Mouse (Mus musculus) stomach, embryonic 16.5 days (tissue): ENCODE measurements at regions not wholly inside any gene's neighbourhood (a gene's known extent, or its start where the extent isn't known, plus 50 kb on each side); places are given as distances from the start of the nearest gene placed in this dataset.

Source experiments
- ATAC-seq: fragments of 200-750 bp; cut with Nextera tagmentation; 2 replicates; pipeline ENCODE4 v1.8.0; 2017; ENCODE audit warnings: moderate number of reproducible peaks, moderate TSS enrichment; ENCODE audit not compliant: insufficient read depth, low FRiP score
- H3K27ac ChIP-seq: fragments of 300-500 bp; sonication (generic); 2 replicates; pipeline ENCODE4 v1.5.1; 2014; ENCODE audit warnings: low read length
- H3K27me3 ChIP-seq: fragments of 300-500 bp; sonication (generic); 2 replicates; pipeline ENCODE4 v1.6.1; 2014; ENCODE audit warnings: low read length, control low read depth, mixed read lengths; ENCODE audit not compliant: control insufficient read depth, insufficient read depth
- H3K36me3 ChIP-seq: fragments of 300-500 bp; sonication (generic); 2 replicates; pipeline ENCODE4 v1.6.1; 2014; ENCODE audit warnings: low read length; ENCODE audit not compliant: control insufficient read depth, insufficient read depth
- H3K4me1 ChIP-seq: fragments of 300-500 bp; sonication (generic); 2 replicates; pipeline ENCODE4 v1.6.1; 2014; ENCODE audit warnings: low read length, control low read depth, mixed read lengths; ENCODE audit not compliant: control insufficient read depth, insufficient read depth
- H3K4me2 ChIP-seq: fragments of 300-500 bp; sonication (generic); 2 replicates; pipeline ENCODE4 v1.6.1; 2014; ENCODE audit warnings: low read depth, low read length, mixed read lengths
- H3K4me3 ChIP-seq: fragments of 300-500 bp; sonication (generic); replicated peaks from 2 replicates; pipeline ENCODE4 v1.5.1; 2014; ENCODE audit warnings: mild to moderate bottlenecking, low read length
- H3K9ac ChIP-seq: fragments of 300-500 bp; sonication (generic); 2 replicates; pipeline ENCODE4 v1.6.1; 2014; ENCODE audit warnings: low read length
- H3K9me3 ChIP-seq: fragments of 300-500 bp; sonication (generic); replicated peaks from 2 replicates; pipeline ENCODE4 v1.6.1; 2016; ENCODE audit warnings: low read length, control low read depth; ENCODE audit not compliant: control insufficient read depth
- WGBS: fragments of 180-500 bp; shearing (Covaris S2); extraction: QIAGEN DNeasy Blood & Tissue Kit; methylation state at CpG from one replicate; pipeline ENCODE4 v1.1.7; 2014; 5-methylcytosine and 5-hydroxymethylcytosine counted together

DNA sequence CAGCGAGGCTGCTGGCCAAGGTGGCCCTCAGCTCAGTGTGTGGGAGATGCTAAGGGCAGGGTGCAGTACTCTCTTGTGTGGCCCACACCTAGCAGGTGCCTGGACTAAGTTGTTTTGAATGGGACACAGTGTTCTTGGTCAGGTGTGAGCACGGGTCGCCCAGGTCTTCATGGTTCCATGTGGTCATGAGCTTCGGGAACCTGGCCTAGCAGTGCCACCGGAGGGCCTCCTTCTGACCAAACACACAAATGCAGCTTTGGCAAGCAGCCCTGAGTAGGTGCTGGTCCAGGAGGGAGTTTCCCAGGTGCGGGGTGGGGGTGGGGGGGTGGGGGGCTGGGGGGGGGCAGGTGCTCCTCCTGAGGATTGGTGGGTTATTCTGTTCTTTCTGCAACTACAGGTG is 127.6 kb downstream of the Gadd45g start:
- H3K36me3 ChIP-seq, result no peaks in the 10 kb centered on the region
- WGBS, result 90% methylated on average over 5 of the region's 6 CpGs
- H3K9me3 ChIP-seq, result peaks cover 10% of the 10 kb centered on the region; the same call in 1 of the 2 replicates

GRCm38 (mm10) chr13:51975330-51975729 is 128.9 kb downstream of the Gadd45g start:
- WGBS, result 55% methylated on average over 10 of the region's 10 CpGs
- no peak overlapping the region for H3K4me3 ChIP-seq
- no peaks in the 10 kb centered on the region for H3K27me3 ChIP-seq
- H3K27ac ChIP-seq, result peak overlapping the region; percentile 61
- peaks cover 39% of the 10 kb centered on the region for H3K4me1 ChIP-seq
- peaks cover 10% of the 10 kb centered on the region; the same call in 1 of the 2 replicates for H3K9me3 ChIP-seq
- no peak for ATAC-seq
- no peak overlapping the region for H3K4me2 ChIP-seq
- H3K9ac ChIP-seq, result peak overlapping the region; percentile 46
- H3K36me3 ChIP-seq, result no peaks in the 10 kb centered on the region

More for the DNA sequence above, 127.6 kb downstream of the Gadd45g start:
- peaks cover 50% of the 10 kb centered on the region for H3K4me1 ChIP-seq
- ATAC-seq, result no peak
- no peaks in the 10 kb centered on the region for H3K27me3 ChIP-seq
- no peak overlapping the region for H3K9ac ChIP-seq
- no peak overlapping the region for H3K4me3 ChIP-seq
- H3K4me2 ChIP-seq, result no peak overlapping the region
- no peak overlapping the region for H3K27ac ChIP-seq

GRCm38 (mm10) chr13:51975801-51976601 is 129.5 kb downstream of the Gadd45g start:
- H3K9ac ChIP-seq, result peak overlapping the region; percentile 46; the same call in 1 of the 2 replicates
- H3K36me3 ChIP-seq, result no peaks in the 10 kb centered on the region
- 40% methylated on average over 7 of the region's 7 CpGs for WGBS
- no peak overlapping the region for H3K4me2 ChIP-seq
- no peak overlapping the region for H3K4me3 ChIP-seq
- ATAC-seq, result peak; percentile 65
- H3K27ac ChIP-seq, result peak overlapping the region; percentile 61
- H3K4me1 ChIP-seq, result peaks cover 39% of the 10 kb centered on the region
- H3K9me3 ChIP-seq, result peaks cover 10% of the 10 kb centered on the region; the same call in 1 of the 2 replicates
- no peaks in the 10 kb centered on the region for H3K27me3 ChIP-seq

DNA sequence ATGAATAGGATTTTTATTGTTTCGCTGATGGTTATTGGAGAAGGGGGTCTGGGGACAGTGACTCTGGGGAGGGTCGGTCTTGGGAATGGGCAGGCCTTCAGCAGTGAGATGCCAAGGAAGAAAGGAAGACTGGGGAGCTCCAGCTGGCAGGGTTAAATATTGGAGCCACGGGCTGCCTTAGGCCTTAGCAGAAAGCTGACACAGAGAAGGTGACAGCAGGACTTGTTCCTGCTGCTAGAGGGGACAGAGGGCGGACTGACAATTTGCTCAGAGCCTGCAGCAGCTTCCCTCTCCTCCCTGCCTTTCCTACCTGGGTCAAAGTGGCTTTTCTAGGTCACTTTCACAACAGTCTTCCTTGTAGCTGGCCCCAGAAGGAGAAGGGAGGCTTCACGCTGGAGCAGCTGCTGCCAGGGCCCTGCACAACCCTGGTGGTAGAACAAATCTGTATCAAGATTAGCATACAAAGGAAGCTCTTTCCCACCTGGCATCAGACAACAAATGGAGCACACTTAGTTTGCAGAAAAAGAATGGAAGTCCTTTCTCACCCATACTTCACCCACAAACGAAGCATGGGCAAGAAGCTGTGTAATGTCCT is 130.2 kb downstream of the Gadd45g start:
- 71% methylated on average over 6 of the region's 6 CpGs for WGBS
- no peak overlapping the region for H3K4me3 ChIP-seq
- no peaks in the 10 kb centered on the region for H3K27me3 ChIP-seq
- peaks cover 10% of the 10 kb centered on the region; the same call in 1 of the 2 replicates for H3K9me3 ChIP-seq
- peak overlapping the region; percentile 61 for H3K27ac ChIP-seq
- H3K4me2 ChIP-seq, result no peak overlapping the region
- peaks cover 39% of the 10 kb centered on the region for H3K4me1 ChIP-seq
- H3K9ac ChIP-seq, result no peak overlapping the region
- no peaks in the 10 kb centered on the region for H3K36me3 ChIP-seq
- ATAC-seq, result no peak

DNA sequence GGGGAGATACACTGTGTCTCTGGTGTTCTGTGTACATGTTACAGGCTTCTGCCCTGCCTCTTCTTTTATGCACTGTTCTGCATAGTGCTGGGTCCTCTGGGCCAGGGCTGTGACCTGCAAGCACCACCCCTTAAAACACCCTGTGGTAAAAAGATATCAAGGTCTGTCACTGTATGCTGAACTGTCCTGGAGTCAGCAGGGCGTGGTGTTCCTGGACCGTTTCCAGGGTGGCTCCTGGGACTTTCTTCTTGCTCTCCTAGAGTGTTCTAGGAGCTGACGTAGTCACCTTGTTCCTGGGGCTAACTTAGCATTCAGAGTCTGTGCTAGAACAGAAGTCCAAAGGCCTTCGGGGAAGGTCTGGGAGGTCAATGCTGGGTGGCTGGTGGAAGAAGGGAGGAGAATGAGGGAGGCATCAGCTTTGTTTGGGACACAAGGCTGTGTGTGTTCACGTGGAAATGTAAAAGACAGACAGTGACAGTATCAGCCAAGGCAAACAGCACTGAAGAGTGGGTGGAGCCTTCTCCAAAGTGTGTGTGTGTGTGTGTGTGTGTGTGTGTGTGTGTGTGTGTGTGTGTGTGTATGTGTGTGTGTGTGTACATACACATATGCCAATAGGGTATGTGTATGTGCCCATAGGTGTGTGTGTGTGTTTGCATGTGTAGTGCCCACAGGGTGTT is 133.0 kb downstream of the Gadd45g start:
- Histone ChIP-seq H3K9ac (no peak overlapping the region), H3K4me1 (peaks cover 22% of the 10 kb centered on the region), H3K9me3 (peaks cover 10% of the 10 kb centered on the region; the same call in 1 of the 2 replicates), H3K27me3 (no peaks in the 10 kb centered on the region), H3K36me3 (no peaks in the 10 kb centered on the region), H3K27ac (no peak overlapping the region), H3K4me3 (no peak overlapping the region), H3K4me2 (no peak overlapping the region)
- 0 out of 2 replicates have a peak, but pooled peaks have one; percentile 52 for ATAC-seq
- WGBS, result 65% methylated on average over 5 of the region's 5 CpGs

DNA sequence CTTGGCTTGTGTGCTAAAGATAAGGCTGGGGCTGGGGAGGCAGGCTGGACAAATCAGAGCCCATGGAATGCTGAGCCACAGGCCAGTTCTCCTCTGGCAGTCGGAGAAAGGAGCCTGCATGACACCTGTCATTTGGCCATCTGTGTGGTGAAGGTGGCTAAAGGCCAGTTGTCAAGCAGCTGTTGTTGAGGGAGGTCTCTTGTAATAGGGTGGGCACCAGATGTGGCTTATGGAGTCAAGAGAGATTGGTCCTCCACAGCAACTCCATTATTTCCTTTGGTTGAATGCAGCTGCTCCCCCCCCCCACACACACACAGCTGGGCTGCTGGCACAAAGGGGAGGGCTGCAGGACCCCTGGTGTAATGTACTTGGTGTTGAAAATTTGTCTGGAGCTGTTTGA is 133.9 kb downstream of the Gadd45g start:
- H3K4me2 ChIP-seq, result no peak overlapping the region
- H3K9me3 ChIP-seq, result peaks cover 10% of the 10 kb centered on the region; the same call in 1 of the 2 replicates
- ATAC-seq, result no peak
- no peak overlapping the region for H3K9ac ChIP-seq
- no peak overlapping the region for H3K27ac ChIP-seq
- no peaks in the 10 kb centered on the region for H3K36me3 ChIP-seq
- H3K27me3 ChIP-seq, result no peaks in the 10 kb centered on the region
- H3K4me3 ChIP-seq, result no peak overlapping the region
- peaks cover 18% of the 10 kb centered on the region for H3K4me1 ChIP-seq
- WGBS, result 50% methylated on average over 1 of the region's 1 CpGs

DNA sequence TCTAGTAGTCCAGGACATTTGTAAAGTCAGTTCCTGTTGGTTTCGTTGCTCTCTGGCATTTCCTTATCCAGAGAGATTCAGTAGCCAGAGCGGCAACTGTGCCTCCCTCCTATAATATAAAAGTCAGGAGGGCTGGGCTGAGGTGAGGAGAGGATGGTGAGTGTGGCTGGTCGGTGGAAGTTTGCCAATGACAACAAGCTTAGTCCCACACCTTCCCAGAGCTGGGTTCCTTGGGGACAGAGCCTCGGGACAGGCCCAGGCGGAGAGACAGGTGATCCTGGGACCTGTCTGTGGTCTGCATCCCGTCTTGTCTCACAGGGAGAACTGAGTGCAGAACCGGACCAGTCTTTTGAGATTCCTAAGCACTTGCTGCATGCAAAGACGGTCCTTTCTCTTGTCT is 136.5 kb downstream of the Gadd45g start:
- 0 out of 2 replicates have a peak, but pooled peaks cover 3% of the 10 kb centered on the region for H3K4me1 ChIP-seq
- H3K4me2 ChIP-seq, result no peak overlapping the region
- no peaks in the 10 kb centered on the region for H3K27me3 ChIP-seq
- 75% methylated on average over 8 of the region's 8 CpGs for WGBS
- no peak overlapping the region for H3K4me3 ChIP-seq
- ATAC-seq, result no peak
- H3K9ac ChIP-seq, result no peak overlapping the region
- H3K36me3 ChIP-seq, result no peaks in the 10 kb centered on the region
- H3K9me3 ChIP-seq, result peaks cover under 1% of the 10 kb centered on the region; the same call in 1 of the 2 replicates
- H3K27ac ChIP-seq, result no peak overlapping the region

DNA sequence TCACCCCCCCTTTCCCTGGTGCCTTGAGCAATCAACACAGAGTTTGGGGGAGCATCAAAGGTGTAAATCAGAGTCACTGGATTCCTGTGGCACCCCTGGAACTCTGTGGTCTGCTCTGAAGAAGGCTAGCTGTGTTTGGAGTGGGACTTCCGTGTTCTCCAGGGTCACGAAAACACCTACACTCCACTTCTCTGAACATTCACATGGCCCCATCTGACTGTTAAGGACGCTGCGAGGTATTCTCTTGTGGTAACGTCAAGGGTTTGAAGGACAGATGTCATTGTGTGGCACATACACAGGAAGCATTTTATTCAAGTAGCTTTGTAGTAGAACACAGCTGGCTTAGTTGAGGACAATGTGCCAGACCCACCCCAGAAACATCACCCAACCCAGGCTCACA is 137.1 kb downstream of the Gadd45g start:
- Histone ChIP-seq H3K9ac (no peak overlapping the region), H3K27ac (no peak overlapping the region), H3K36me3 (no peaks in the 10 kb centered on the region), H3K4me3 (no peak overlapping the region), H3K4me1 (0 out of 2 replicates have a peak, but pooled peaks cover 3% of the 10 kb centered on the region), H3K4me2 (no peak overlapping the region), H3K27me3 (no peaks in the 10 kb centered on the region), H3K9me3 (no peaks in the 10 kb centered on the region; the same call in 1 of the 2 replicates)
- 91% methylated on average over 5 of the region's 5 CpGs for WGBS
- ATAC-seq, result no peak

DNA sequence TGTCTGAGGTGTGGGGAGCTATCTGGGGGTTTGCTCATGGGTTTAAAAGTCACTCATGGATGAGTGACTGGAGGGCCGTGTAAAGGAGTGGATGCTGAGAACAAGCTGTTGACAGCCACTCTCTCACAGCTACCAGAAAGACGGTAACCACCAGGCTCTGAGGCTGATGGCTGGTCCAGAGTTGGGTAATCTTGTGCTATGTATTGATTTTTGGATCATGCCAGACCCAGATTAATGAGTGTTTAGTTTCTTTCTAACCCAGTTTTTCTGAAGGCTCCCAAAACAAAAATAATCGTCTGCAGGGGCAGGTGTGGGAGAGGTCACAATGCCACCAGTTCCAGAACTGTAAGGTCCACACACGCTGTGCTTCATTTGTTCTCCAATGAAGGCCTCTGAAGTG is 144.9 kb downstream of the Gadd45g start:
- Histone ChIP-seq H3K4me3 (no peak overlapping the region), H3K4me1 (0 out of 2 replicates have a peak, but pooled peaks cover 3% of the 10 kb centered on the region), H3K27me3 (no peaks in the 10 kb centered on the region), H3K36me3 (no peaks in the 10 kb centered on the region), H3K9me3 (no peaks in the 10 kb centered on the region), H3K9ac (no peak overlapping the region), H3K4me2 (no peak overlapping the region), H3K27ac (no peak overlapping the region)
- WGBS, result 73% methylated on average over 4 of the region's 4 CpGs
- no peak for ATAC-seq
